Mouse (Mus musculus) Patski (cell line): ENCODE data around the gene Syne4. TPM values are rescaled to one million over a fixed set of nuclear protein-coding genes. Genes with fewer than 3 reads are reported as not detected.

Source experiments
- ATAC-seq: fragments of 100-300 bp; one replicate; pipeline ENCODE4 v1.8.0; 2021
- CTCF ChIA-PET: fragments of 350-600 bp; sonication (Branson Sonifier 250); formaldehyde crosslinking; loops from one replicate; lab custom pipeline; 2022; ENCODE audit warnings: inconsistent platforms; lab: Charles Lee
- POLR2A ChIA-PET: fragments of 350-600 bp; sonication (Branson Sonifier 250); formaldehyde crosslinking; loops from one replicate; lab custom pipeline; 2022; ENCODE audit warnings: antibody characterized with exemption, inconsistent platforms; lab: Charles Lee
- DNase-seq: peaks from one replicate; pipeline ENCODE4 v3.0.0-alpha.2; 2011; ENCODE audit warnings: low read depth, low spot score
- H3K27me3 ChIP-seq: fragments of 371-371 bp; one replicate; pipeline ENCODE4 v1.5.1; 2021
- CTCF ChIP-seq: fragments of 100-300 bp; IDR thresholded peaks from one replicate; pipeline ENCODE4 v1.5.1; 2021
- in situ Hi-C: fragments of 300-500 bp; cut with MboI; formaldehyde crosslinking; loops from 3 replicates; pipeline ENCODE4 v1.11.1; 2018; ENCODE audit warnings: low pct_unique_long_range_greater_than_20kb, mixed read lengths
- polyA plus RNA-seq: library from polyadenylated mRNA; unstranded; gene quantifications from one replicate; pipeline ENCODE4 v1.2.3, GENCODE M21; 2021

The Syne4 gene
- polyA plus RNA-seq, 1 experiment from 2014 or later, result 2.6 TPM

GRCm38 (mm10) chr7:30346635-30347379 lies 32.2 kb downstream of the Syne4 start:
- ATAC-seq, result no peak
- in situ Hi-C loops, result no loop called here
- POLR2A ChIA-PET, result no interaction called here
- no peak for TF ChIP-seq CTCF
- DNase-seq, result no peak
- CTCF ChIA-PET, result interaction anchor here (1.0 to 2.4 kb wide), 3 partner anchors 10 to 88 kb away, joined by 3 to 10 read pairs (median 3); partner anchors contain the start of gene Sdhaf1
- H3K27me3 ChIP-seq, result peaks cover under 1% of the 10 kb centered on the region

- no peaks in the 10 kb centered on the region for H3K27me3 ChIP-seq
- ChIA-PET CTCF (interaction anchor here (1.1 to 2.9 kb wide), 4 partner anchors 12 to 83 kb away, joined by 4 to 13 read pairs (median 6); no protein-coding TSS in a partner anchor), POLR2A (no interaction called here)
- DNase-seq (no peak), ATAC-seq (peak; percentile 67)
- TF ChIP-seq CTCF, result peak; percentile 99
- in situ Hi-C loops, result no loop called here
Measured at GRCm38 (mm10) chr7:30347828-30348227, 33.2 kb downstream of the Syne4 start.

GRCm38 (mm10) chr7:30353279-30353822 lies 38.7 kb downstream of the Syne4 start:
- TF ChIP-seq CTCF, result no peak
- ChIA-PET CTCF (interaction anchor here (0.7 to 1.9 kb wide), 4 partner anchors 18 to 22 kb away, joined by 3 to 14 read pairs (median 4); no protein-coding TSS in a partner anchor), POLR2A (interaction anchor here (0.6 kb wide), 1 partner anchor 7 kb away, joined by 4 read pairs; no protein-coding TSS in a partner anchor)
- no peak for DNase-seq
- no peak for ATAC-seq
- H3K27me3 ChIP-seq, result no peaks in the 10 kb centered on the region
- in situ Hi-C loops, result loop anchor here (5.0 kb wide), 1 partner anchor 74 kb away; no protein-coding TSS in a partner anchor

GRCm38 (mm10) chr7:30354059-30354458 lies 39.5 kb downstream of the Syne4 start:
- DNase-seq (no peak), ATAC-seq (no peak)
- in situ Hi-C loops, result loop anchor here (5.0 kb wide), 1 partner anchor 73 kb away; no protein-coding TSS in a partner anchor
- TF ChIP-seq CTCF, result no peak
- ChIA-PET POLR2A (no interaction called here), CTCF (interaction anchor here (0.7 to 1.9 kb wide), 3 partner anchors 17 to 22 kb away, joined by 3 to 14 read pairs (median 3); no protein-coding TSS in a partner anchor)
- no peaks in the 10 kb centered on the region for H3K27me3 ChIP-seq

- in situ Hi-C loops, result no loop called here
- POLR2A ChIA-PET, result no interaction called here
- ATAC-seq (peak; percentile 60), DNase-seq (peak; percentile 78)
- CTCF ChIA-PET, result interaction anchor here (1.1 to 2.8 kb wide), 3 partner anchors 9 to 22 kb away, joined by 3 to 9 read pairs (median 4); no protein-coding TSS in a partner anchor
- no peak for TF ChIP-seq CTCF
- no peaks in the 10 kb centered on the region for H3K27me3 ChIP-seq
Measured at GRCm38 (mm10) chr7:30358378-30359186, 44.0 kb downstream of the Syne4 start.

- H3K27me3 ChIP-seq, result no peaks in the 10 kb centered on the region
Measured at GRCm38 (mm10) chr7:30359276-30359865, 44.8 kb downstream of the Syne4 start.

GRCm38 (mm10) chr7:30360028-30360427 lies 45.4 kb downstream of the Syne4 start:
- ChIA-PET CTCF (interaction anchor here (0.7 to 2.8 kb wide), 3 partner anchors 13 to 145 kb away, joined by 3 to 9 read pairs (median 3); no protein-coding TSS in a partner anchor), POLR2A (no interaction called here)
- no peaks in the 10 kb centered on the region for H3K27me3 ChIP-seq
- TF ChIP-seq CTCF, result no peak
- in situ Hi-C loops, result no loop called here
- DNase-seq, result no peak
- ATAC-seq, result no peak

More at GRCm38 (mm10) chr7:30359276-30359865, 44.8 kb downstream of the Syne4 start:
- no peak for TF ChIP-seq CTCF
- ATAC-seq (no peak), DNase-seq (no peak)
- POLR2A ChIA-PET, result interaction anchor here (0.6 kb wide), 1 partner anchor 114 kb away, joined by 3 read pairs; no protein-coding TSS in a partner anchor
- CTCF ChIA-PET, result interaction anchor here (1.1 to 2.8 kb wide), 2 partner anchors 14 to 23 kb away, joined by 3 to 9 read pairs; no protein-coding TSS in a partner anchor
- in situ Hi-C loops, result no loop called here

GRCm38 (mm10) chr7:30362652-30363343 lies 48.2 kb downstream of the Syne4 start, which contains the start of gene Lrfn3:
Gene Lrfn3, minus strand, starts transcription at chr7:30362772.
- ChIA-PET CTCF (interaction anchor here (0.9 to 1.3 kb wide), 2 partner anchors 10 to 69 kb away, joined by 3 to 4 read pairs; no protein-coding TSS in a partner anchor), POLR2A (interaction anchor here (0.7 kb wide), 2 partner anchors 70 to 599 kb away, joined by 3 read pairs; no protein-coding TSS in a partner anchor)
- DNase-seq, result no peak
- peaks cover 9% of the 10 kb centered on the region for H3K27me3 ChIP-seq
- peak; percentile 44 for ATAC-seq
- no peak for TF ChIP-seq CTCF
- in situ Hi-C loops, result no loop called here

GRCm38 (mm10) chr7:30363344-30363738 lies 48.7 kb downstream of the Syne4 start:
- ChIA-PET CTCF (interaction anchor here (1.3 kb wide), 1 partner anchor 10 kb away, joined by 4 read pairs; no protein-coding TSS in a partner anchor), POLR2A (interaction anchor here (0.7 kb wide), 2 partner anchors 70 to 599 kb away, joined by 3 read pairs; no protein-coding TSS in a partner anchor)
- no peak for DNase-seq
- TF ChIP-seq CTCF, result no peak
- H3K27me3 ChIP-seq, result peaks cover 15% of the 10 kb centered on the region
- ATAC-seq, result no peak
- in situ Hi-C loops, result no loop called here
